Mouse (Mus musculus): ENCODE measurements at regions not wholly inside any gene's neighbourhood (a gene's known extent, or its start where the extent isn't known, plus 50 kb on each side); places are given as distances from the start of the nearest gene placed in this dataset.

DNA sequence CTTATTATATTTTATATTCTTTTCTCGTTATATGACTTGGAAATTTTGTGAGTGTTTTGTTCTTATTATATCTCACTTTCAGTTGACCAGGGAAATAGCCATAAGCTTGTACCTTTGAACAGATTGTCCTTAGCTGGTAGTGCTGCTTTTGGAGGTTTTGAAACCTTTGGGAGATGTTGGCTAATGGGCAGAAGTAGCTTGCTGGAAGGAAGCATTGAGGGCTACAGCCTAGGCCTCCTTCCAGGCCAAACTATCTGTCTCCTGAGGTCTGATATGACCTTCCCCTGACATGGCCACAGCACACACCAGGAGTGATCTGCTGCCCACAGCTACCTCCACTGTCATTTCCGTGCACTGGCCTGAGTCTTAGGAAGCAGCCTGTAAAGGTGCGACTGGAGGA, 56.8 kb downstream of the Cdkn2c start:
- ChIA-PET CTCF (interaction anchor here in 1 of 4 experiments (0.6 kb wide), 1 partner anchor 17 kb away, joined by 4 read pairs; no protein-coding TSS in a partner anchor), POLR2A (interaction anchor here in 1 of 4 experiments (0.6 kb wide), 1 partner anchor 81 kb away, joined by 5 read pairs; no protein-coding TSS in a partner anchor)

GRCm38 (mm10) chr4:109609770-109610169, 57.2 kb downstream of the Cdkn2c start:
- POLR2A ChIA-PET = interaction anchor here in 1 of 4 experiments (0.6 kb wide), 1 partner anchor 81 kb away, joined by 5 read pairs; no protein-coding TSS in a partner anchor

GRCm38 (mm10) chr4:109589760-109590312, 58.7 kb upstream of the 4930522H14Rik start:
- CTCF ChIA-PET = no interaction called here
- POLR2A ChIA-PET = no interaction called here

More at GRCm38 (mm10) chr4:109609770-109610169, 57.2 kb downstream of the Cdkn2c start:
- CTCF ChIA-PET = no interaction called here

GRCm38 (mm10) chr4:109583185-109583786, 52.2 kb upstream of the 4930522H14Rik start:
- ChIA-PET CTCF (no interaction called here), POLR2A (no interaction called here)

DNA sequence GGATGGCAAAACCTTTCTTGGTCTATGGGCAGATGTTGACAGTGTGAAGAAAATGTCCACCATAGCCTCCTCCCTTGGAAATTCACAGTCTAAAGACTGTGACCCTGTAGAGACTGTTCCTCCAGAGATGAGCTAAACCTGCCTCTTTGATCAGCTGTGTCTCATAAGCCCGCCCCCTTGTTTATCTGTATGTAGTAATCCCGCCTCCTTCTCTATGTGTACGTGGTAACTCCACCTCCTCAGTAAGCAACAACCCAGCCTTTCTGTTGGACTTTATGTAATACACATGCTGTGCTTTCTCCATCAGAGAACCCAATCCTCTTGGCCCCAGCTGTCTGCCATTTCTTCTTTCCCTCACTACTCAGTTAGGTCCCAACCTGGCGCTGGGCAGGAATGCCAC, 51.4 kb upstream of the 4930522H14Rik start:
- POLR2A ChIA-PET = interaction anchor here in 1 of 4 experiments (0.8 kb wide), 1 partner anchor 113 kb away, joined by 4 read pairs; no protein-coding TSS in a partner anchor

More for the DNA sequence above, 51.4 kb upstream of the 4930522H14Rik start:
- CTCF ChIA-PET = interaction anchor here in 1 of 4 experiments (0.6 kb wide), 1 partner anchor 440 kb away, joined by 3 read pairs; no protein-coding TSS in a partner anchor
